Mouse (Mus musculus) telencephalon, adult 2 months (tissue): Measurements from ENCODE around the gene Nxpe3.
A peak's percentile ranks its signal among the peaks of the same experiment; 100 is the strongest.

Experiments
- DNase-seq: peaks from one replicate; pipeline ENCODE4 v3.0.0-alpha.2; 2011; ENCODE audit warnings: low read depth, low spot score

Gene Nxpe3

DNA sequence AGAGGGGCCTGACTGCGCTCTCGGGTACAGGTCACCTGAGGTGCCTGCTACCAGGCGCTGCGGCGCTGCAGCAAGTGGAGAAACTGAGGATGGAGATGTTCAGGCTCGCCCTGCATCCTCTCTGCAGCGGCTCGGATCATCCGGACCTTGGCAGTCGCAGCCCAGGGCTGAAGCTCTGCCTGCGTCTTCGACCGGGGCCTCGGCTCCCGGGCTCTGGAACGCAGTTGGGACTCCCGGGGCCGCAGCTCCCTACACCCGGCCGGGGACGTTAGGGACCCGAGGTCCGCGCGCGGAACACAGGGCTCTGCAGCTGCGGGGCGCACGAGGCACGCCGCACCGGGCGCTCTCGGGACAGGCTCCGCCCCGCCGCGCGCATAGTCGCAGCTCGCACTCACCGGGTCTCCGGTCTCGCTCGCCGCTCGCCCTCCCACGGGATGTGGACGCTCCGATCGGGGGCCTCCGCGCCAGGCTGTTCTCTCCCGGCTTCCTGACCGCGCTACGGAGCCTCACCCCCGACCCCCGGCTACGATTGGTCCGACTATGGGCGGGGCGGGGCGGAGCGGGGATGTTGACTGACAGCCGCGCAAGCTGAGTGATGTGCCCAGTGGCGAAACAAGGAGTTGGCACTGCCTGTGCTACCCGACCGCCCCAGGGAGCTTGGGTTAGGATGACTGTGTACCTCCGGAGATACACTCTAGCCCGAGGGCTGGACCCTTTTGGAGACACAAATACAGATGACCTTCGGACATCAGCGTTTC is at the start of gene Nxpe3:
TSS of gene Nxpe3 (minus strand) at position 393 of the 758 bp plus-strand sequence.
- peak; percentile 72 for DNase-seq

GRCm38 (mm10) chr16:55940781-55941180 is 45.7 kb upstream of the Nxpe3 start:
- DNase-seq = no peak

GRCm38 (mm10) chr16:55939703-55940102 is 44.6 kb upstream of the Nxpe3 start:
- DNase-seq = no peak

GRCm38 (mm10) chr16:55938761-55939160 is 43.7 kb upstream of the Nxpe3 start:
- DNase-seq = no peak

DNA sequence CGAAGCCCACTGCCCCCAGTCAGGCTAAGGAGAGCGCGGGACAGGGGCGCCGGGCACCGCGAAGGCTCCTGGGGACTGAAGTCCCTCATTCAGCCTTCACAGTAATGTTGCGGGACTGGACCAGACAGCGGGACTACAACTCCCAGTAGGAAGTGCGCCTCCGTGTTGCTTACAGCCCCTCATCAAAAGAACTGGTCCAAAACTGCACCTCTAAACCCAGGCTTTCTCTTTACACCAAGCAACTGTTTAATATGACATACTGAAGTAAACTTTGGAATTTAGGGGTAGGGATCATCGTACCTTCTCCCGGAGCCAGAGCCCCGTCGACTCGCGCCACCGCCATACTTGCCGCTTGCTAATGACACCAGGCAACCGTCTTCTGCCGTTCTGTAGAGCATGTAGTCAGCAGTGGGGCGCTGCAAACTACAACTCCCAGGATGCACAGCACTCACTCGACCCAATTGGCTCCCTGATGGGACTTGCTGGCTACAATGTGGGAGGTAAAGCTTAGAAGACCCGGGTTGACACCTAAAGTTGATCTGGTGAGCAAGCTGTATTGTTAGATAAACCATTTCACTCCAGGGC is 39.5 kb upstream of the Nxpe3 start, which contains the start of gene Cep97:
TSS of gene Cep97 (minus strand) at position 403 of the 585 bp plus-strand sequence.
- peak; percentile 96 for DNase-seq

GRCm38 (mm10) chr16:55933681-55934343 is 38.7 kb upstream of the Nxpe3 start:
- peak; percentile 40 for DNase-seq

GRCm38 (mm10) chr16:55924010-55924409 is 28.9 kb upstream of the Nxpe3 start:
- no peak for DNase-seq

DNA sequence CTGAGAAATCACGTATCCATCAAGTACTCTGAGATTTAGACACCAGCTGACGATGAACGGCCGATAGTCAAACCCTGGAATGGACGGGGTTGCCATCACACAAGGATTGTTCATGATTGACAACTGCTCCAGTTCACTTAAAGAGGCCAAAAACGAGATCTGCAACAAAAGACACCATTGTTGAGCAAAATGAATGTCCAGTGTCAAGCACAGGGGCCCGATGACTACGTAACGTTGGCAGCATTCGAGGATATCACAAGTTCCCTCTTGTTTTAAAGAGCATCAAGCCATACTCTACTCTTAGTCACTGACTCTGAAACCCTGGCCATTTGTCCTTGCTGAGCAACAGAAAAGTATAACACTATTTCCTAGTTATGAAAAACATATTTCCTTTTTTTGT is 27.0 kb upstream of the Nxpe3 start:
- DNase-seq = peak; percentile 70

- DNase-seq = no peak
Observed at GRCm38 (mm10) chr16:55914716-55915115, 19.6 kb upstream of the Nxpe3 start.

- DNase-seq = no peak
Observed at GRCm38 (mm10) chr16:55910208-55910793, 15.2 kb upstream of the Nxpe3 start.

GRCm38 (mm10) chr16:55906928-55907679 is 12.0 kb upstream of the Nxpe3 start:
- no peak for DNase-seq

- no peak for DNase-seq
Observed at GRCm38 (mm10) chr16:55905370-55905769, 10.3 kb upstream of the Nxpe3 start.

GRCm38 (mm10) chr16:55901839-55902756 is 7.0 kb upstream of the Nxpe3 start:
- no peak for DNase-seq

DNA sequence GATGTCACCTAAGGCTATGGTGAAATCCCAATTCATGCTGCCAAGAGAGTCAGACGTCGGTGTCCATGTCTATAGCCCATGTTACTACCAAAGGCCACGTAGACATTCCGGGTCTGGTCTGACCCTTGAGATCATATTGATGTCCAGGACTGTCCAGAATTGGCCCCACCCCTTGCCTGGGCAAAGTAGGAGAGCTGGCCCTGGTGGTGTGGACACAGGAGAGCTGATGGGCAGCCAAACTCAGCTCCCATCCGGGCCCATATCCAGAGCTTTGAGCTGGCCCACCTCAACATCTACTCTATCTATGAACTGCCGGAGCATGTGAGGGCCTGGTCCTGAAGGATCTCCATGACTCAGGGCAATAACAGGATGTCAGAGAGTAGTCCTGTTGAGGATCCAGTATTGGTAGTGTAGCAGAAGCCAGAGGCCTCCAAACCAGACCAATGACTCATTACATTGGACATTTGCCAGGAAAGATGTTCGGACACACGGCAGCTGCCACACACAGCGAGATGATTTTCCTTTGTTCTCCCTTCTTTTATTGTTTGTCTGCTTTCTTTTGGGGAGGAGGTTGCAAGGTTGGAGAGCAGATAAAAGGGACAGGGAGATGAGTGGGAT is 3.4 kb upstream of the Nxpe3 start:
- no peak for DNase-seq

- no peak for DNase-seq
Observed at GRCm38 (mm10) chr16:55895651-55896095, 588 bp upstream of the Nxpe3 start.

DNA sequence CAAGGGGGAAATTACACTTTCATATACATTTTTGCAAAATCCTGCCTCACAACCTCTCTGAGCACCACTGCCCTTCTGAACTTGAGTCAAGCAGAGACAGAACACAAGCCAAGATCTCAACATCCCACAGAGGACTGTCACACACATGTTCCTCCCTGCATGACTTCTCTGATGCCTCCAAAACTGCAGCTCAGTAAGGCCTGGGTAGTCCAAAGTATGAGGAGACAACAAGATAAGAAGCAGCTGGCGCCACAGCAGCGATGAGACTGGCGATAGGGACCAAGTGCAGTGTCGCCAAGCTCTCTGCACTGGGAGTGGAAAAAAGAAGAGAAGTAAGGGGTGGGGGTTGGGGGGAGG is 571 bp downstream of the Nxpe3 start:
- DNase-seq = no peak

GRCm38 (mm10) chr16:55893410-55894107 is 1.5 kb downstream of the Nxpe3 start:
- no peak for DNase-seq

DNA sequence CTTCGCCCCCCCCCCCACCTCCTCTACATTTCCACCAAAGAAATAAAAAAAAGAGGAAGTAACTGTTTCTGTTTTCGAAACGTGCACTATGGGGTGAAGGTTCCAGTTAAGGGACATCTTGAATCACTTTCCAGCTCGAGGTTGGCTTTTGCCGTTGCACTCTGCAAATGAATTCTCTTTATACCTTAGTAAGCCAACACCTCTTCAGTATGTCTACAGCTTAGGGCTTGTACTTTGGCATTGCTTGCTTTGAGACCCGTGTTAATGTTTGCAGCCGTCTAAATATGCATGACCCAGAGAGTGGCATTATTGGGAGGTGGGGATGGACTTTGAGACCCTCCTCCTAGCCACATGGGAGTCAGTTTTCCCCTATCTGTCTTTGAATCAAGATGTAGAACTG is 2.6 kb downstream of the Nxpe3 start:
- DNase-seq = no peak

DNA sequence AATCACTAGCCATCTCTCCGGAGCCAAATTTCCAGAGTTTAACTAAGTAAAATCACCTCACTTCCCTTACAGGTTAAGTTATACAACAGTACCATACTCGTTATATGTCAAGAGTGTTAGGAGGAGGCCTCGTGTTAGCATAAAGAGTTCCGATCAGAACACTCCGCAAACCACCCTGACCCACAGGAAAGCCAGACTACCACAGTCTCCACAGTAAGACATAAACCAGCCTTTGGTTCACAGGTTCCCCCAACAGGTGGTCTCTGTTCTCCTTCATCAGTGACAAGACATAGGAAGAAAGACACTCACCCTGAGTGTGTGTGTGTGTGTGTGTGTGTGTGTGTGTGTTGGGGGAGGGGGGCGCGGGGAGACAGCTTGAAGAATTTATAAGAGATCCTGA is 3.7 kb downstream of the Nxpe3 start:
- no peak for DNase-seq
